Mouse (Mus musculus) gastrocnemius, adult 8-10 months (tissue): ENCODE results near the gene Arrb2. TPM values are rescaled to one million over a fixed set of nuclear protein-coding genes. Genes with fewer than 3 reads are reported as not detected.

ENCODE experiments used
- microRNA-seq: library from miRNA; unstranded; fragments of <30 nt; microRNA quantifications from one replicate; pipeline ENCODE4 v1.2.0, GENCODE M21; 2022
- total RNA-seq, 4 experiments: library from RNA; stranded (reverse); gene quantifications; 2 replicates each; pipeline ENCODE4 v1.2.4; 2022

The Arrb2 gene
- total RNA-seq, 4 experiments from 2014 or later = 5.9 to 9.2 (median 7.4) TPM

Small RNAs within 50 kb of the gene (microRNA-seq; reads per million reads assigned to microRNA genes)
- gene Mir7115 = not detected

Other genes with a start within 250 kb of the Arrb2 start
- gene Slc16a11, start 219.9 kb upstream of the Arrb2 start, total RNA-seq = under 1 TPM in 2 of 4 experiments, not detected in 2; 0.27 to 0.46 TPM
- gene Slc16a13, start 211.6 kb upstream of the Arrb2 start, total RNA-seq = under 1 TPM; 0.13 to 0.89 (median 0.35) TPM
- 1 to 10 TPM; 1.2 to 3.9 (median 2.3) TPM for gene Bcl6b, start 202.8 kb upstream of the Arrb2 start, total RNA-seq
- gene 0610010K14Rik, start 194.7 kb upstream of the Arrb2 start, total RNA-seq = 10 to 100 TPM; 29.8 to 36.3 (median 35.5) TPM
- 1 to 10 TPM; 1.6 to 3.3 (median 3.0) TPM for gene Gm21988, start 192.8 kb upstream of the Arrb2 start, total RNA-seq
- gene Rnasek, start 192.8 kb upstream of the Arrb2 start, total RNA-seq = 100 to 1,000 TPM in 3 of 4 experiments, 10 to 100 TPM in 1; 92.8 to 127 (median 113) TPM
- 1 to 10 TPM in 3 of 4 experiments, under 1 TPM in 1; 0.63 to 2.2 (median 1.3) TPM for gene Alox12, start 177.3 kb upstream of the Arrb2 start, total RNA-seq
- gene Alox12e, start 110.0 kb upstream of the Arrb2 start, total RNA-seq = under 1 TPM in 1 of 4 experiments, not detected in 3; 0.11 TPM
- under 1 TPM in 2 of 4 experiments, not detected in 2; 0.11 TPM for gene Alox15, start 80.6 kb upstream of the Arrb2 start, total RNA-seq
- gene Pelp1, start 22.6 kb upstream of the Arrb2 start, total RNA-seq = 10 to 100 TPM; 19.6 to 23.3 (median 20.6) TPM
- 1 to 10 TPM; 4.1 to 5.3 (median 4.6) TPM for gene Med11, start 19.3 kb downstream of the Arrb2 start, total RNA-seq
- gene Zmynd15, start 26.8 kb downstream of the Arrb2 start, total RNA-seq = under 1 TPM in 3 of 4 experiments, not detected in 1; 0.10 to 0.48 (median 0.31) TPM
- gene Cxcl16, start 27.3 kb downstream of the Arrb2 start, total RNA-seq = under 1 TPM; 0.54 to 0.75 (median 0.63) TPM
- gene Tm4sf5, start 72.6 kb downstream of the Arrb2 start, total RNA-seq = not detected
- gene Vmo1, start 82.0 kb downstream of the Arrb2 start, total RNA-seq = not detected
- not detected for gene Gltpd2, start 86.6 kb downstream of the Arrb2 start, total RNA-seq
- 100 to 1,000 TPM; 258 to 280 (median 265) TPM for gene Psmb6, start 92.7 kb downstream of the Arrb2 start, total RNA-seq
- not detected for gene Gm40193, start 100.3 kb downstream of the Arrb2 start, total RNA-seq
- gene Pld2, start 107.4 kb downstream of the Arrb2 start, total RNA-seq = 10 to 100 TPM; 15.3 to 17.8 (median 15.4) TPM
- gene Mink1, start 130.2 kb downstream of the Arrb2 start, total RNA-seq = 10 to 100 TPM; 32.5 to 38.7 (median 33.7) TPM
- gene 4930544D05Rik, start 183.2 kb downstream of the Arrb2 start, total RNA-seq = not detected
- 10 to 100 TPM; 11.2 to 20.5 (median 14.7) TPM for gene Chrne, start 186.6 kb downstream of the Arrb2 start, total RNA-seq
- not detected for gene Gp1ba, start 206.5 kb downstream of the Arrb2 start, total RNA-seq
- 10 to 100 TPM; 34.9 to 41.1 (median 38.1) TPM for gene Rnf167, start 214.6 kb downstream of the Arrb2 start, total RNA-seq
- gene Slc25a11, start 214.8 kb downstream of the Arrb2 start, total RNA-seq = 100 to 1,000 TPM; 276 to 326 (median 293) TPM
- 100 to 1,000 TPM; 218 to 265 (median 251) TPM for gene Pfn1, start 222.0 kb downstream of the Arrb2 start, total RNA-seq
- 1,000 to 10,000 TPM; 7,027 to 9,270 (median 7,380) TPM for gene Eno3, start 224.6 kb downstream of the Arrb2 start, total RNA-seq
- gene Spag7, start 236.8 kb downstream of the Arrb2 start, total RNA-seq = 10 to 100 TPM; 77.0 to 99.5 (median 81.7) TPM